ENCODE assay signal across 8 mouse cellular contexts in genomic region chr4:152476427-152477023, GRCm38 (mm10). TPM values are rescaled to one million over a fixed set of nuclear protein-coding genes. Genes with fewer than 3 reads are reported as not detected.
DNase-seq lines count a peak whose midpoint lies in the region; ATAC-seq lines count a peak whose summit lies in the region.

Gene Nphp4 (plus strand): TSS chr4:152476706.

- peak; percentile 28 to 35 for DNase-seq in adrenal gland, adult (ENCODE audit: inconsistent age in 2 of 2, low spot score in 1 of 2)
- no peak for DNase-seq in adrenal gland, postnatal 10 days
- DNase-seq in neural tube, embryonic 11.5 days (ENCODE audit: low spot score): no peak
- DNase-seq in neural tube, embryonic 10.5 days (ENCODE audit: extremely low spot score, low spot score): no peak
- no peak for DNase-seq in left cerebral cortex, postnatal 4 days
- DNase-seq in gastrocnemius, postnatal 25 days: no peak

- peaks cover 10% of the 10 kb centered on the region for H3K27me3 ChIP-seq in neural tube, embryonic 11.5 days (ENCODE audit: control insufficient read depth, insufficient read depth, low read length)
- H3K27me3 ChIP-seq in forebrain, embryonic 15.5 days: no peaks in the 10 kb centered on the region
- H3K27me3 ChIP-seq in neural tube, embryonic 15.5 days (replicated peaks): no peaks in the 10 kb centered on the region

- H3K9me3 ChIP-seq in neural tube, embryonic 11.5 days (ENCODE audit: control insufficient read depth, low read length): no peaks in the 10 kb centered on the region; the same call in 1 of the 2 replicates
- peaks cover 5% of the 10 kb centered on the region; the same call in 1 of the 2 replicates for H3K9me3 ChIP-seq in forebrain, embryonic 15.5 days
- 0 out of 2 replicates have a peak, but pooled peaks cover 3% of the 10 kb centered on the region for H3K9me3 ChIP-seq in neural tube, embryonic 15.5 days (replicated peaks)

- H3K36me3 ChIP-seq in neural tube, embryonic 11.5 days (ENCODE audit: control insufficient read depth, insufficient read depth, low read length): no peaks in the 10 kb centered on the region
- H3K36me3 ChIP-seq in forebrain, embryonic 15.5 days: no peaks in the 10 kb centered on the region
- H3K36me3 ChIP-seq in neural tube, embryonic 15.5 days: no peaks in the 10 kb centered on the region

- H3K4me3 ChIP-seq in neural tube, embryonic 11.5 days (ENCODE audit: low read depth, low read length): peak within 1 kb of the TSS; percentile 73
- peak within 1 kb of the TSS; percentile 89 for H3K4me3 ChIP-seq in forebrain, embryonic 15.5 days
- peak within 1 kb of the TSS; percentile 86 for H3K4me3 ChIP-seq in neural tube, embryonic 15.5 days (replicated peaks)

- no peak for ATAC-seq in neural tube, embryonic 11.5 days (ENCODE audit: insufficient read depth, low FRiP score, low TSS enrichment)
- no peak for ATAC-seq in forebrain, embryonic 15.5 days (replicated peaks)
- no peak for ATAC-seq in neural tube, embryonic 15.5 days (ENCODE audit: low FRiP score)

- 2% methylated on average over 18 of the region's 18 CpGs for WGBS in neural tube, embryonic 11.5 days
- 1% methylated on average over 18 of the region's 18 CpGs for WGBS in forebrain, embryonic 15.5 days
- 2% methylated on average over 18 of the region's 18 CpGs for WGBS in neural tube, embryonic 15.5 days

- peak within 1 kb of the TSS; percentile 77 for H3K4me2 ChIP-seq in neural tube, embryonic 11.5 days (ENCODE audit: low read depth)
- H3K4me2 ChIP-seq in forebrain, embryonic 15.5 days (replicated peaks): peak within 1 kb of the TSS; percentile 88
- peak within 1 kb of the TSS; percentile 85 for H3K4me2 ChIP-seq in neural tube, embryonic 15.5 days

- peak within 1 kb of the TSS; percentile 95 for H3K9ac ChIP-seq in neural tube, embryonic 11.5 days (ENCODE audit: low read length)
- peak within 1 kb of the TSS; percentile 95 for H3K9ac ChIP-seq in forebrain, embryonic 15.5 days (replicated peaks)
- H3K9ac ChIP-seq in neural tube, embryonic 15.5 days (replicated peaks): peak within 1 kb of the TSS; percentile 88

- H3K4me1 ChIP-seq in neural tube, embryonic 11.5 days (ENCODE audit: control insufficient read depth, insufficient read depth, low read length): peaks cover 10% of the 10 kb centered on the region
- peaks cover 24% of the 10 kb centered on the region for H3K4me1 ChIP-seq in forebrain, embryonic 15.5 days
- H3K4me1 ChIP-seq in neural tube, embryonic 15.5 days: peaks cover 33% of the 10 kb centered on the region

- intact Hi-C loops in left cerebral cortex, postnatal 4 days (cut with DNase I): no loop called here

- H3K27ac ChIP-seq in neural tube, embryonic 11.5 days (ENCODE audit: low read depth, low read length): no peak within 1 kb of the TSS
- peak within 1 kb of the TSS; percentile 93 for H3K27ac ChIP-seq in forebrain, embryonic 15.5 days (replicated peaks)
- H3K27ac ChIP-seq in neural tube, embryonic 15.5 days (replicated peaks): peak within 1 kb of the TSS; percentile 94

RNA-seq across cellular contexts. Expression of gene Nphp4, which starts in this region (rescaled TPM):
- total RNA-seq in adrenal gland, postnatal 10 days (2021): 1 to 10 TPM; 3.0 to 4.3 TPM
- polyA plus RNA-seq in neural tube, embryonic 11.5 days (2014; fragmentation: Nextera tagmentation; extraction: Ambion mirVana): 4.6 and 5.0 TPM in 2 replicates
- 5.0 and 5.5 TPM in 2 replicates for polyA plus RNA-seq in forebrain, embryonic 15.5 days (2015; fragmentation: Nextera tagmentation; extraction: Ambion mirVana)
- total RNA-seq in left cerebral cortex, postnatal 4 days (2021): 10 to 100 TPM; 10.5 to 12.1 TPM
- polyA plus RNA-seq in neural tube, embryonic 15.5 days (2015; fragmentation: Nextera tagmentation; extraction: Ambion mirVana): 4.9 and 5.4 TPM in 2 replicates
- total RNA-seq in gastrocnemius, postnatal 25 days (2021): under 1 TPM; 0.67 to 0.94 TPM

Comparison
In these comparisons a context has a peak if more than half of its experiments do, and no peak if none do; other contexts are left out.
1. DNase-seq: peak in adrenal gland, adult (2 of 2); none in adrenal gland, postnatal 10 days (single experiment), neural tube, embryonic 11.5 days (single experiment), neural tube, embryonic 10.5 days (single experiment), left cerebral cortex, postnatal 4 days (single experiment) and gastrocnemius, postnatal 25 days (single experiment).
2. Peak in every context shown above with its lines, with median percentiles within 50 percentile points of each other: H3K4me2 ChIP-seq, H3K4me3 ChIP-seq and H3K9ac ChIP-seq.